Mouse (Mus musculus) myocyte (in vitro differentiated cells): ENCODE measurements around the gene Fgf2. TPM values are rescaled to one million over a fixed set of nuclear protein-coding genes. Genes with fewer than 3 reads are reported as not detected.

ENCODE experiments used
- H3K27me3 ChIP-seq: one replicate; pipeline ENCODE4 v1.6.1; 2011; ENCODE audit not compliant: control insufficient read depth, insufficient read depth, insufficient read length
- H3K36me3 ChIP-seq: one replicate; pipeline ENCODE4 v1.6.1; 2011; ENCODE audit not compliant: control insufficient read depth, insufficient read depth
- H3K4me2 ChIP-seq: one replicate; pipeline ENCODE4 v1.6.1; 2011; ENCODE audit warnings: low read depth, control low read depth
- H3K4me3 ChIP-seq: one replicate; pipeline ENCODE4 v1.5.1; 2011; ENCODE audit warnings: mild to moderate bottlenecking, control low read depth, moderate library complexity
- H3K79me2 ChIP-seq: one replicate; pipeline ENCODE4 v1.6.1; 2011; ENCODE audit not compliant: control insufficient read depth, insufficient read depth
- H3ac ChIP-seq: one replicate; pipeline ENCODE4 v1.6.1; 2011; ENCODE audit not compliant: control insufficient read depth, insufficient read length
- CEBPB ChIP-seq: IDR thresholded peaks from 2 replicates; pipeline ENCODE4 v1.6.1; 2011; ENCODE audit warnings: mild to moderate bottlenecking, moderate library complexity; ENCODE audit not compliant: poor library complexity, insufficient read depth, severe bottlenecking
- E2F4 ChIP-seq: IDR thresholded peaks from one replicate; pipeline ENCODE4 v1.6.1; 2011; ENCODE audit warnings: mild to moderate bottlenecking, control low read depth, moderate library complexity; ENCODE audit not compliant: insufficient read depth
- MAX ChIP-seq: IDR thresholded peaks from one replicate; pipeline ENCODE4 v1.6.1; 2011; ENCODE audit warnings: low read depth, mild to moderate bottlenecking, control low read depth
- MYOD1 ChIP-seq, 3 experiments: IDR thresholded peaks; one replicate each; pipeline ENCODE4 v1.6.1; 2011; ENCODE audit warnings: control low read depth in 2 of 3, low read depth in 2 of 3, mild to moderate bottlenecking in 2 of 3, moderate library complexity in 1 of 3; ENCODE audit not compliant: insufficient read length in 2 of 3, control insufficient read depth in 1 of 3
- MYOG ChIP-seq, 3 experiments: IDR thresholded peaks; one replicate each; pipeline ENCODE4 v1.6.1; 2011; ENCODE audit warnings: control low read depth in 2 of 3, low read depth in 2 of 3, mild to moderate bottlenecking in 2 of 3; ENCODE audit not compliant: insufficient read length in 2 of 3, control insufficient read depth in 1 of 3, insufficient read depth in 1 of 3
- POLR2A ChIP-seq: IDR thresholded peaks from one replicate; pipeline ENCODE4 v1.6.1; 2011; ENCODE audit warnings: low read depth, mild to moderate bottlenecking, control low read depth, moderate library complexity; ENCODE audit not compliant: insufficient read length
- POLR2AphosphoS2 ChIP-seq: IDR thresholded peaks from one replicate; pipeline ENCODE4 v1.6.1; 2011; ENCODE audit warnings: low read depth, control low read depth; ENCODE audit not compliant: insufficient read length
- REST ChIP-seq: IDR thresholded peaks from one replicate; pipeline ENCODE4 v1.6.1; 2011; ENCODE audit warnings: mild to moderate bottlenecking, control low read depth, moderate library complexity; ENCODE audit not compliant: insufficient read depth, insufficient read length
- SRF ChIP-seq: IDR thresholded peaks from one replicate; pipeline ENCODE4 v1.6.1; 2011; ENCODE audit warnings: low read depth; ENCODE audit not compliant: control insufficient read depth, insufficient read length
- TCF12 ChIP-seq: IDR thresholded peaks from one replicate; pipeline ENCODE4 v1.6.1; 2011; ENCODE audit warnings: mild to moderate bottlenecking, control low read depth; ENCODE audit not compliant: poor library complexity, insufficient read depth, severe bottlenecking
- TCF3 ChIP-seq: IDR thresholded peaks from one replicate; pipeline ENCODE4 v1.6.1; 2011; ENCODE audit warnings: low read depth, control low read depth; ENCODE audit not compliant: insufficient read length
- USF1 ChIP-seq: IDR thresholded peaks from one replicate; pipeline ENCODE4 v1.6.1; 2011; ENCODE audit warnings: low read depth, mild to moderate bottlenecking, control low read depth, moderate library complexity
- polyA plus RNA-seq: library from polyadenylated mRNA; unstranded; fragments of >200 nt; fragmentation: generic; extraction: Trizol; gene quantifications from one replicate; pipeline ENCODE4 v1.2.1, GENCODE M21; 2012; ENCODE audit warnings: missing spikeins

Gene Fgf2
- 0.65 TPM for polyA plus RNA-seq

DNA sequence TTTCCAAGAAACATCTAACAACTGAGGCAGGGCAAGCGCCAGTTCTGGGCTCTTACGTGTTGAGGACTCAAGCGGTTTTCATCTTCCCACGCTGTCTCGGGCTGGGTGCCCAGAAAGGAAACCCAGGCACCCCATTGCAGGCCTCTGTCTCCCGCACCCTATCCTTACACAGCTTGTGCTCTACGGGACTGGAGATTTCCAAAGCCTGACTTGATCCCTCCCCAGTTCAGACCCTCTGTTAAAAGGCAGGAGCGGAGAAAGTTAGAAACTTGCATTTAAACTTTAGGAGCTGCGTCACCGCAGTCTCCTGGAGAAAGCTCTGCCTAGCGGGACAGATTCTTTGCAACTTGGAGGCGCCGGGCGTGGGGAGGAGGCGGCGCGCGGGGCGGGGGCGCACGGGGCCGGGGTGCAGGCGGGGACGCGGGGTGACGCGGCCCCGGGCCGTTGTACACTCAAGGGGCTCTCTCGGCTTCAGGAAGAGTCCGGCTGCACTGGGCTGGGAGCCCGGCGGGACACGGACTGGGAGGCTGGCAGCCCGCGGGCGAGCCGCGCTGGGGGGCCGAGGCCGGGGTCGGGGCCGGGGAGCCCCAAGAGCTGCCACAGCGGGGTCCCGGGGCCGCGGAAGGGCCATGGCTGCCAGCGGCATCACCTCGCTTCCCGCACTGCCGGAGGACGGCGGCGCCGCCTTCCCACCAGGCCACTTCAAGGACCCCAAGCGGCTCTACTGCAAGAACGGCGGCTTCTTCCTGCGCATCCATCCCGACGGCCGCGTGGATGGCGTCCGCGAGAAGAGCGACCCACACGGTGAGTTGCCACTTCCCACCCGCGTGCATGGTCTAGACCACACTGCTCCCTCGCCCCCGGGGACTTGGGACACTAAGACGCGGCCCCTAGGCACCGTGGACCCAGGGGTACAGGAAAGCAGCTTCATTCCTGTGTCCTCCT is at the start of gene Fgf2:
TSS of gene Fgf2 (plus strand) at position 126 of the 945 bp plus-strand sequence.
- TF ChIP-seq TCF3 (no peak), USF1 (no peak), MYOG (IDR thresholded peaks at IDR 0.05; ENCODE audit: control insufficient read depth in 1 of 3, insufficient read depth in 1 of 3, insufficient read length in 2 of 3, low read depth in 2 of 3) (no peak), MYOD1 (IDR thresholded peaks at IDR 0.05; ENCODE audit: control insufficient read depth in 1 of 3, insufficient read length in 2 of 3, low read depth in 2 of 3) (no peak), POLR2A (no peak), CEBPB (no peak)
- no peaks in the 10 kb centered on the region for H3K79me2 ChIP-seq
- peak within 1 kb of the TSS; percentile 17 for H3K4me3 ChIP-seq
- peak within 1 kb of the TSS; percentile 32 for H3ac ChIP-seq
- H3K27me3 ChIP-seq, result no peaks in the 10 kb centered on the region
- peak within 1 kb of the TSS; percentile 76 for H3K4me2 ChIP-seq
- no peaks in the 10 kb centered on the region for H3K36me3 ChIP-seq

DNA sequence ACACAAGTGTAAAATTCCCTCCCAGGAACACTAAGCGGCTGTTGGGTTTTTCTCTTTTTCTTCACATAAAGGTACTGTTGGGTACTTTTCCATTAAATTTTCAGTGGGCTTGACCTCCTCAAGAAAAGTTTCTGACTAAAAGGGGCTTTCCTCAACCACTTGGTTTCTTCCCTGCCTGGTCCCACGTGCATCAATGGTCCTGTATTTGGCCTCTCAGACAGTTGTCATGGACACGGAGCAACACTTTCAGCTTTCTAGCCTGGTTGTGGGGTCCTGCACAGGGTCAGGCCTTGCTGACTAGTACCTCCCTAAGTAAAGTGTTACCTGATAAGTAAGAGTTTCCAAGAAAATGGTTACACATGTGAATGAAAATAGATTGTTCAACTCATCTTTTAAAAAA is 48.7 kb upstream of the Fgf2 start:
- Histone ChIP-seq H3ac (no peak overlapping the region), H3K36me3 (no peaks in the 10 kb centered on the region), H3K4me2 (no peak overlapping the region), H3K4me3 (no peak overlapping the region), H3K79me2 (no peaks in the 10 kb centered on the region), H3K27me3 (no peaks in the 10 kb centered on the region)
- TF ChIP-seq POLR2AphosphoS2, result no peak
- no peak for TF ChIP-seq USF1
- TF ChIP-seq SRF, result no peak
- TF ChIP-seq MAX, result no peak
- no peak for TF ChIP-seq POLR2A
- no peak for TF ChIP-seq REST

DNA sequence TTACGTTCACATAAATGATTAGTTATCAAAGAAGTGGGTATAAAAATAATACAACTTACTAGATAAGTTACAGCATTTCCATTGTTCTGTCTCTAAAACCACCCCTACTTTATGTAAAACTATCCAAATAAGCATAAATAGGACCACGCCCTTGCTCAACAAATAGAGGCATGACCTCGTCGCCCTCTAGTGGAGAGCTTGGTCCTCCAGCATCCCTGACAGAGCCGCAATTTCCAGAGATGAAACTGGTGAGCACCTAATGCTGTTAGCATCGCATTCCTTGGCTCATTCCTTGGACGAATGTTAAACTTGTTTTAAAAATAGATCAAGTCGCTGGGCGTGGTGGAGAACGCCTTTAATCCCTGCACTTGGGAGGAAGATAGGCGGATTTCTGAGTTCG is 45.5 kb upstream of the Fgf2 start:
- H3K36me3 ChIP-seq, result no peaks in the 10 kb centered on the region
- TF ChIP-seq USF1 (no peak), POLR2AphosphoS2 (no peak)
- H3K4me2 ChIP-seq, result no peak overlapping the region
- no peak overlapping the region for H3ac ChIP-seq
- no peaks in the 10 kb centered on the region for H3K79me2 ChIP-seq
- H3K27me3 ChIP-seq, result no peaks in the 10 kb centered on the region
- no peak overlapping the region for H3K4me3 ChIP-seq

DNA sequence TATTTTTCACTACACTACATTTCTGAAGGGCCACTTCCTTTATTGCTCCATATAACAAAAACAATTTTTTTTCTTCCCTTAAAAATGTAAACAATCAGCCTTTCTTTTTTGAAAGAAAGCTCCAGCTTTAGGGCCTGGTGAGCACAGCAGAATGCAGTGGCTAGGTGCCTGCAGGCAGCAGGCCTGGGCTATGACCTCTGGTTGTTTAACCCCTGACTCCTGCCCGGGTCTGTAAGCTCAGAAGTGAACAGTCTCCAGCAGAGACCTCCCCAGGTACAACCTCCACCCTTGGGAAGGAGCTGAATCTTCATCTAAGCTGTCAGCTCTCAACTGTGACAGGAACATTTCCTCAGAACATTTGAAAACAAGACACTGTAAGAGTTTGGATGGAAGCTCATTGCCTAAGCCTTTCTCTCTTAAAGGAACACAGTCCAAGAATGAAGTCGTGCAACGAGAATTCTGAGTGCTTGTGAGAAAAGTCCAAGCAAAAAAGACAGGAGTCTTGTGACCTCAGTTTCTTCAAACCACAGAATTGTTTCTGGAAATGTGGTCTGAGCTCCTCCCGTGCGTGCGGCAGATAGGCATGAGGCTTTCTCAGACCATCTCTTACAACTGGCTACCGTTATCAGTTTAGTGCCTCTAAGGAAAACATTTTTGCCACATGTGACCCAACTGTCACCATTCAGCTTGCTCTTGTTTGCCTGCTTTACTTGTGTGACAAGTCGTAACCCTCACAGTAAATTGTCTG is 44.6 kb upstream of the Fgf2 start:
- H3K27me3 ChIP-seq, result no peaks in the 10 kb centered on the region
- H3K4me2 ChIP-seq, result no peak overlapping the region
- TF ChIP-seq E2F4, result no peak
- no peak for TF ChIP-seq POLR2A
- TF ChIP-seq POLR2AphosphoS2, result no peak
- no peak for TF ChIP-seq REST
- TF ChIP-seq MYOD1 (IDR thresholded peaks at IDR 0.05; ENCODE audit: control insufficient read depth in 1 of 3, insufficient read length in 2 of 3, low read depth in 2 of 3), result no peak
- no peak for TF ChIP-seq MYOG (IDR thresholded peaks at IDR 0.05; ENCODE audit: control insufficient read depth in 1 of 3, insufficient read depth in 1 of 3, insufficient read length in 2 of 3, low read depth in 2 of 3)
- TF ChIP-seq USF1, result no peak
- no peak for TF ChIP-seq TCF12
- H3K4me3 ChIP-seq, result no peak overlapping the region
- H3ac ChIP-seq, result no peak overlapping the region
- H3K36me3 ChIP-seq, result no peaks in the 10 kb centered on the region
- no peaks in the 10 kb centered on the region for H3K79me2 ChIP-seq

DNA sequence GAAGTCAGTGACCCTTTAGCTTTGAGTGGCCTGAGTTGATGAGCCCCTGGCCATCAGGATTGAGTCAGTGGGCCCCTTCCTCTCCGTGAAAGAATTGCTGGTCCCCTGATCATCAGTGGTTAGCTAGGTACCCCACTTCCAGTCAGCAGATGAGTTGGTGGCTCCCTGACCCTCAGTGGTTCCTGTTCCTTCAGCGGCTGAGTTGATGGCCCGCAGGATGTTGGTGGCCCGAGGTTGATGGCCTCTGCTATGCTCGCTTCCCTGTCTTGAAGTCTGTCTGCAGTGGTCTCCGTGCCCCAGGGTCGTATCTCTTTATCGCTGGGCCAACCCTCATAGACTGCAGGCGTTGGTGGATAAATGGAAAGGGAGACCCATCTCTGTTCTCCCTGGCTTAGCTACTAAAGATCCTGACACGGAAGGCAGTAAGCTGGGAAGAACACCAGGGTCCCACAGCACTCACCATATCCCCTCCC is 36.2 kb upstream of the Fgf2 start:
- H3K4me3 ChIP-seq, result peak overlapping the region; percentile 54
- no peaks in the 10 kb centered on the region for H3K27me3 ChIP-seq
- TF ChIP-seq TCF3 (no peak), POLR2AphosphoS2 (no peak), E2F4 (no peak), SRF (no peak), TCF12 (no peak), MYOG (IDR thresholded peaks at IDR 0.05; ENCODE audit: control insufficient read depth in 1 of 3, insufficient read depth in 1 of 3, insufficient read length in 2 of 3, low read depth in 2 of 3) (no peak), MAX (no peak), MYOD1 (IDR thresholded peaks at IDR 0.05; ENCODE audit: control insufficient read depth in 1 of 3, insufficient read length in 2 of 3, low read depth in 2 of 3) (no peak), USF1 (no peak), REST (no peak), CEBPB (no peak), POLR2A (no peak)
- peak overlapping the region; percentile 5 for H3ac ChIP-seq
- H3K4me2 ChIP-seq, result peak overlapping the region; percentile 79
- H3K79me2 ChIP-seq, result no peaks in the 10 kb centered on the region
- H3K36me3 ChIP-seq, result no peaks in the 10 kb centered on the region
